Mouse (Mus musculus): ENCODE measurements around the gene Ascc1. TPM values are rescaled to one million over a fixed set of nuclear protein-coding genes. Genes with fewer than 3 reads are reported as not detected.

Gene Ascc1
- polyA plus RNA-seq, 1 experiment from 2014 or later: 47.4 TPM

DNA sequence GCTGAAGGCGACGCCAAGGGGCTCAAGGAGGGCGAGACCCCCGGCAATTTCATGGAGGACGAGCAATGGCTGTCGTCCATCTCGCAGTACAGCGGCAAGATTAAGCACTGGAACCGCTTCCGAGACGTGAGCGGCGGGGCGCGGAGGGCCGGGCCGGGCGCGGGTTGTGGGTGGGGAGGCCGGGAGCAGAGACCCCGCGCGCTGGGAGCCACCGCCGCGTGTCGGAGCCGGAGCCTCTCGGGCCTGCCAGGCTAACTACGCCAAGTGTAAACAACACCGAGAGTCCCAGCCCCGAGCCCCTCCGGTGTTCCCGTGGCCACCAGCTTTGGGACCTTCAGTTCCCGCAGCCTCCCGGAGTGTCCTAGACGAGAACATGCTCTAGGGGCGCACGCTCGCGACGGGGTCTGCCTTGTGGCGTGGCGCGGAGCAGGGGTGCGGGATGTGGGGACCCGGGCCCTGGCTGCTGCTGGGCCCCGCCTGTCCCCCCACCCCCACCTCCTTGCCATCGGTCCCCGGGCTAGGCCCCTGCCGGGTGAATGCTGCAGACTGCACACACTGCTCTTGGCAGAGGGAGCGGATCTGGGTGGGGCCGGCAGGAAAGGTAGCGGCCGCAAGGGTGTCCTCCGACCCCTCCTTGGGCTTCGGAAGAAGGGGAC is 104.1 kb downstream of the Ascc1 start:
- 1% methylated on average over 46 of the region's 57 CpGs for WGBS
- H3K4me3 ChIP-seq (ENCODE audit: low read length): peak overlapping the region; percentile 69
- H3K4me2 ChIP-seq (replicated peaks; ENCODE audit: low read depth, low read length): peak overlapping the region; percentile 96
- H3K36me3 ChIP-seq (ENCODE audit: control insufficient read depth, insufficient read depth, low read length): no peaks in the 10 kb centered on the region
- peaks cover 21% of the 10 kb centered on the region for H3K27me3 ChIP-seq (ENCODE audit: control insufficient read depth, insufficient read depth, low read length)
- peak; percentile 54 for ATAC-seq (ENCODE audit: low FRiP score, low TSS enrichment)
- H3K4me1 ChIP-seq (ENCODE audit: control insufficient read depth, insufficient read depth, low read length): peaks cover 9% of the 10 kb centered on the region; the same call in 1 of the 2 replicates
- peak overlapping the region; percentile 77 for H3K9ac ChIP-seq (ENCODE audit: low read depth, low read length)
- no peaks in the 10 kb centered on the region for H3K9me3 ChIP-seq (ENCODE audit: control insufficient read depth, low read length)
- H3K27ac ChIP-seq (ENCODE audit: low read depth, low read length): peak overlapping the region; percentile 91

DNA sequence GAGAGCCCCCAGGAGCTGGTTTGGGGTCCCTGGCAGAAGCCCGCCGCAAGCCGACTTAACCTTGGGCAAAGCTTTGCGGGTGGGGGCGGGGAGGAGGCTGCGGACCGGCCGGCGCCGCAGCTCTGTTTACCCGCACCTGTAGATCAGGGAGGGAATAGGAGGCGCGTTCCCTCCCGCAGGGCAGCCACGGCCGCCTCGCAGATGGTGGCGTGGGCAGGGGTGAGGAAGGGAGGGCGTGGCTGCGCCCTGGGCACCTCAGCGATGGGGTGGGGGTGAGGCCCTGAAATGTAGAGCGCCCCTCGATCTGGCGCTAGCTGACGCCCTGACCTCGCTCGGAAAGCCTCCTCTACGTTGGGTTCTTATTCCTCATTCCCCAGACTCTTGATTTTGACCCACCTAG is 104.8 kb downstream of the Ascc1 start:
- no peaks in the 10 kb centered on the region for H3K9me3 ChIP-seq (ENCODE audit: control insufficient read depth, low read length)
- H3K4me2 ChIP-seq (replicated peaks; ENCODE audit: low read depth, low read length): peak overlapping the region; percentile 96
- peak overlapping the region; percentile 69 for H3K4me3 ChIP-seq (ENCODE audit: low read length)
- peaks cover 21% of the 10 kb centered on the region for H3K27me3 ChIP-seq (ENCODE audit: control insufficient read depth, insufficient read depth, low read length)
- H3K4me1 ChIP-seq (ENCODE audit: control insufficient read depth, insufficient read depth, low read length): peaks cover 9% of the 10 kb centered on the region; the same call in 1 of the 2 replicates
- H3K9ac ChIP-seq (ENCODE audit: low read depth, low read length): peak overlapping the region; percentile 77
- peak overlapping the region; percentile 91; the same call in 1 of the 2 replicates for H3K27ac ChIP-seq (ENCODE audit: low read depth, low read length)
- WGBS: under 1% methylated on average over 28 of the region's 28 CpGs
- ATAC-seq (ENCODE audit: low FRiP score, low TSS enrichment): no peak
- H3K36me3 ChIP-seq (ENCODE audit: control insufficient read depth, insufficient read depth, low read length): no peaks in the 10 kb centered on the region

DNA sequence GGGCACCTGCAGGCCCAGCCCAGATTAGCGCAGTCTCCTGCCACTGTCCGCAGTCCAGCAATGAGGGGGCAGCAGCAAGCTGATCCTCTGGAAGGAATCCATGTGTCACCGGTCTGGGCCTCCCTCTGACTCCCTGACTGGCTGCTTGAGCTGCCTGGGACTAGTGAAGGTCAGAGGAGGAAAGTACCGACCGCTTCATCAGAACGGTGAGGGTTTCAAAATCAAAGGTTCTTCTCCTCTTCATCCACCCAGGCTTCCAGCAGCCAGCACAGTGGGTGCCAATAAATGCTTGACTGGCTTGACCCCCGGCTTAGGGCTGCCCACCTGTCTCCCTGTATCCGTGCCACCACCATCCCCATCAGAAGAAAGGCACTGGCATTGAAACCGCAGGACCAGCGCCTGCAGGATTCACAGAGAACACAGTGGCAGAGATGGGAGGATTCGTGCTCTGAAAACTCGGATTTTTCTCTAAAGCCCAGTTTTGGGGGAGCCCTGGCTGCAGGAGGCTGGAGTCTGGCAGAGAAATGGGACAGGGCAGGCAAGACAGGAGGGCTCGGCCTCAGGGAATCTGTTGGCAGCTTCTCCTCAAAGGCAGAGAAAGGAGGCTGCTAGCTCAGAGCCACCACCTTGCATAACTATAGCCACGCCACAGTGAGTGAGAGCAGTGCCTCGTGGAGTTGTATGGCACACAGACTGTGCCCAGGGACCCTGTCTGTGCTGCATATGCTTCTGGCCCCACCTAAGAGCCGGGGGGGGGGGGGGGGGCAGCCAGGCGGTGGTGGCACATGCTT is 105.9 kb downstream of the Ascc1 start:
- H3K36me3 ChIP-seq (ENCODE audit: control insufficient read depth, insufficient read depth, low read length): no peaks in the 10 kb centered on the region
- H3K9me3 ChIP-seq (ENCODE audit: control insufficient read depth, low read length): no peaks in the 10 kb centered on the region
- H3K4me2 ChIP-seq (replicated peaks; ENCODE audit: low read depth, low read length): peak overlapping the region; percentile 96
- H3K27ac ChIP-seq (ENCODE audit: low read depth, low read length): no peak overlapping the region
- peaks cover 21% of the 10 kb centered on the region for H3K27me3 ChIP-seq (ENCODE audit: control insufficient read depth, insufficient read depth, low read length)
- peak overlapping the region; percentile 77; the same call in 1 of the 2 replicates for H3K9ac ChIP-seq (ENCODE audit: low read depth, low read length)
- WGBS: 48% methylated on average over 16 of the region's 17 CpGs
- H3K4me1 ChIP-seq (ENCODE audit: control insufficient read depth, insufficient read depth, low read length): peaks cover 9% of the 10 kb centered on the region; the same call in 1 of the 2 replicates
- H3K4me3 ChIP-seq (ENCODE audit: low read length): peak overlapping the region; percentile 69
- no peak for ATAC-seq (ENCODE audit: low FRiP score, low TSS enrichment)

DNA sequence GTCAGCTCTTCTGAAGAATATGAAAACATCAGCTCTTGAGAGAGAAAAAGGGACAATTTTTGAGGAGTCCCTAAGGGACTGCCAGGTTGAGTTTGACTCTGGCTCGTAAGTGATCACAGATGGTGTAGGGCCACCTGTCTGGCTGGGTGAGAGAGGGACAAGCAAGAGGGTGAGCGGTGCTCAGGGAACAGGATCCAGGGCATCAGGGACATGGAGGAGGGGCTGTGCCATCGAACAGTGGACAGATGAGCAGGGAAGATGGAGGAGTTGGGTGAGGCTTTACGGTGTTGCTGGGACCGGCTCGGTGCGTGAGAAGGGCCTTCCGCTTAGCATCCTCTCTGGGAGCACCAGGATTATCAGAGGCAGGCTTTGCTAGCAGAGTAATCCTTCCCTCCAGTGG is 106.7 kb downstream of the Ascc1 start:
- 66% methylated on average over 8 of the region's 8 CpGs for WGBS

DNA sequence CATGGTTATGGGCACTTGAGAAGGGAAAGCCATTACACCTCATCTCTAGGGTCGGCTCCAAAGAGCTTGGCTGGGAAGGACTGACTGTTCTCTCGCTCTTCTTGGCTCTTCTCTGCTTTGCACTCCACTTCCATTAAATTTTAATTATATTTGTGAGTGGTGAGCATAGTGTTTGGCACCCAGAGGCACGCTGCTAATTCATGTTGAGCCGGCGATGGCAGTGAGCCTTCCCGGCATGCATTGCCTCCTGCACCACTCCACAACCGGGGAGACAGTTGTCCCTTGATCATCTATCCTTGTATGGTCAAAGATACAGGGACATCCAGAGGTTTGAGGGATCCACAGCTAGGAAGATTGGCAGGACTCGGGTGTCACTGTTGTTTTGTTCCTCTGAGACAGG is 107.4 kb downstream of the Ascc1 start:
- WGBS: 78% methylated on average over 8 of the region's 8 CpGs

More for the DNA sequence above, 106.7 kb downstream of the Ascc1 start:
- peak overlapping the region; percentile 17; the same call in 1 of the 2 replicates for H3K4me2 ChIP-seq (replicated peaks; ENCODE audit: low read depth, low read length)
- ATAC-seq (ENCODE audit: low FRiP score, low TSS enrichment): no peak
- peaks cover 21% of the 10 kb centered on the region for H3K27me3 ChIP-seq (ENCODE audit: control insufficient read depth, insufficient read depth, low read length)
- H3K9ac ChIP-seq (ENCODE audit: low read depth, low read length): no peak overlapping the region
- H3K9me3 ChIP-seq (ENCODE audit: control insufficient read depth, low read length): no peaks in the 10 kb centered on the region
- no peak overlapping the region for H3K27ac ChIP-seq (ENCODE audit: low read depth, low read length)
- H3K4me3 ChIP-seq (ENCODE audit: low read length): no peak overlapping the region
- H3K4me1 ChIP-seq (ENCODE audit: control insufficient read depth, insufficient read depth, low read length): peaks cover 9% of the 10 kb centered on the region; the same call in 1 of the 2 replicates
- no peaks in the 10 kb centered on the region for H3K36me3 ChIP-seq (ENCODE audit: control insufficient read depth, insufficient read depth, low read length)

DNA sequence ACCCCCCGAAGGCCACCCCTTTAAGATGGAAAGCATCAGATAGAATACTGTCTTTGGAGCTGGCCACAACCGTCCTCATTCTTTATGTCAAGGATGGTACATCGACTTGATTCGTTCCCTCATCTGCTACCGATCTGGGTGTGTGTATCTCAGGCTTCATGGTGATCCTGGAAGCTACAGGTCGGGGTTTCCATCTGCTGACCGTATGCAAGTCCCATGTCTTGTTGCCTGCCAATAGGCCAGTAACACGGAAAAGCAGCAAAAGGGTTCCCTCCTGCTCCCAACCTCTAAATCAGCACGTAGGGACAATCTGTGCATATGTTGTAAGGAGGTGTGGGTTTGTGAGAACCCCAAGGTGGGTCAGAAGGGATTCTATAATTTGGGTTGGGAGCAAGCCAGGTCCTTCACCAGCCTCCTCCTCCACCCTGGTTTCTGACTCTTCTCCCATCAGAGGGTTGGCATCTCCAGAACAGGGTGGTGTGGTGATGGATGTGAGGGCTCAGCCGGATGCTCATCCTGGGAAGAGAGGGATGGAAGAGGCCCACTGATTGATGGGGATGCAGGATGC is 108.4 kb downstream of the Ascc1 start:
- 88% methylated on average over 10 of the region's 10 CpGs for WGBS

More for the DNA sequence above, 107.4 kb downstream of the Ascc1 start:
- ATAC-seq (ENCODE audit: low FRiP score, low TSS enrichment): no peak
- Histone ChIP-seq H3K4me3 (ENCODE audit: low read length) (no peak overlapping the region), H3K9me3 (ENCODE audit: control insufficient read depth, low read length) (no peaks in the 10 kb centered on the region), H3K36me3 (ENCODE audit: control insufficient read depth, insufficient read depth, low read length) (no peaks in the 10 kb centered on the region), H3K27me3 (ENCODE audit: control insufficient read depth, insufficient read depth, low read length) (peaks cover 21% of the 10 kb centered on the region), H3K27ac (ENCODE audit: low read depth, low read length) (no peak overlapping the region), H3K4me2 (replicated peaks; ENCODE audit: low read depth, low read length) (no peak overlapping the region), H3K9ac (ENCODE audit: low read depth, low read length) (no peak overlapping the region), H3K4me1 (ENCODE audit: control insufficient read depth, insufficient read depth, low read length) (peaks cover 9% of the 10 kb centered on the region; the same call in 1 of the 2 replicates)

DNA sequence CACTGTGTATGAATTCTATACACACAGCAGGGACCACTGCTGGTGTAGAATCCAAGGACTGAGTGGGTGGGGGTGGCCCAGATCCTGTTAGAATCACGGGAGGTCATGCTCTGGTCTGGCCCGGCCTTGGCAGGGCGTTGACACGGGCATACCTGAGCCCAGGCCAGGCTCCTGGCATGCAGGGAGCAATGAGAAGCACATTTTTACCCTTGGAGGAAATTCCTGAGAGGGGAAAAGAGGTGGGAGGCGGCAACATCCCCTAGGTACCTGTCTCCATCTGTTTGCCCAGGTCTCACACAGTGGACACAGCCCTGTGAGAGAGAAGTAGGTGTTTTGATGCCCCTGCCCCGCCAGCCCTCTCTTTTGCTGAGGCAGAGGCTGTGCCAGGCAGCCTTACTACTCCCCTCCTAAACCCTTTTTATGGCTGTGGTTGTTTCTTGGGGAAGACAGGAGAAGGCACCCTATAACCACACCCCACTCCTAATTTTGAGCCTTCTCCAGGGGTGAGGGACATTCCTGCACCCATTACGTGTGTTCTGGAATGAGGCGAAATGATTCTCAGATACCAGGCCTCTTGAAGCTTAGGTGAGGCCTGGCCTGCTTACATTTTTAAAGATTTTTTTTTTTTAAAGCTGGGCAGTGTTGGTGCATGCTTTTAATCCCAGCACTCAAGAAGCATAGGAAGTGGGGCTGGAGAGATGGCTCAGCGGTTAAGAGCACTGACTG is 111.5 kb downstream of the Ascc1 start:
- Histone ChIP-seq H3K4me1 (ENCODE audit: control insufficient read depth, insufficient read depth, low read length) (peaks cover 16% of the 10 kb centered on the region), H3K9me3 (ENCODE audit: control insufficient read depth, low read length) (no peaks in the 10 kb centered on the region), H3K36me3 (ENCODE audit: control insufficient read depth, insufficient read depth, low read length) (no peaks in the 10 kb centered on the region), H3K9ac (ENCODE audit: low read depth, low read length) (no peak overlapping the region), H3K4me3 (ENCODE audit: low read length) (no peak overlapping the region), H3K27ac (ENCODE audit: low read depth, low read length) (no peak overlapping the region), H3K27me3 (ENCODE audit: control insufficient read depth, insufficient read depth, low read length) (no peaks in the 10 kb centered on the region; the same call in 1 of the 2 replicates), H3K4me2 (replicated peaks; ENCODE audit: low read depth, low read length) (no peak overlapping the region)
- no peak for ATAC-seq (ENCODE audit: low FRiP score, low TSS enrichment)
- 92% methylated on average over 9 of the region's 9 CpGs for WGBS

More for the DNA sequence above, 108.4 kb downstream of the Ascc1 start:
- H3K4me2 ChIP-seq (replicated peaks; ENCODE audit: low read depth, low read length): no peak overlapping the region
- peaks cover 21% of the 10 kb centered on the region for H3K27me3 ChIP-seq (ENCODE audit: control insufficient read depth, insufficient read depth, low read length)
- no peaks in the 10 kb centered on the region for H3K36me3 ChIP-seq (ENCODE audit: control insufficient read depth, insufficient read depth, low read length)
- no peak overlapping the region for H3K27ac ChIP-seq (ENCODE audit: low read depth, low read length)
- H3K4me3 ChIP-seq (ENCODE audit: low read length): no peak overlapping the region
- no peak for ATAC-seq (ENCODE audit: low FRiP score, low TSS enrichment)
- no peaks in the 10 kb centered on the region for H3K9me3 ChIP-seq (ENCODE audit: control insufficient read depth, low read length)
- no peak overlapping the region for H3K9ac ChIP-seq (ENCODE audit: low read depth, low read length)
- H3K4me1 ChIP-seq (ENCODE audit: control insufficient read depth, insufficient read depth, low read length): peaks cover 19% of the 10 kb centered on the region

DNA sequence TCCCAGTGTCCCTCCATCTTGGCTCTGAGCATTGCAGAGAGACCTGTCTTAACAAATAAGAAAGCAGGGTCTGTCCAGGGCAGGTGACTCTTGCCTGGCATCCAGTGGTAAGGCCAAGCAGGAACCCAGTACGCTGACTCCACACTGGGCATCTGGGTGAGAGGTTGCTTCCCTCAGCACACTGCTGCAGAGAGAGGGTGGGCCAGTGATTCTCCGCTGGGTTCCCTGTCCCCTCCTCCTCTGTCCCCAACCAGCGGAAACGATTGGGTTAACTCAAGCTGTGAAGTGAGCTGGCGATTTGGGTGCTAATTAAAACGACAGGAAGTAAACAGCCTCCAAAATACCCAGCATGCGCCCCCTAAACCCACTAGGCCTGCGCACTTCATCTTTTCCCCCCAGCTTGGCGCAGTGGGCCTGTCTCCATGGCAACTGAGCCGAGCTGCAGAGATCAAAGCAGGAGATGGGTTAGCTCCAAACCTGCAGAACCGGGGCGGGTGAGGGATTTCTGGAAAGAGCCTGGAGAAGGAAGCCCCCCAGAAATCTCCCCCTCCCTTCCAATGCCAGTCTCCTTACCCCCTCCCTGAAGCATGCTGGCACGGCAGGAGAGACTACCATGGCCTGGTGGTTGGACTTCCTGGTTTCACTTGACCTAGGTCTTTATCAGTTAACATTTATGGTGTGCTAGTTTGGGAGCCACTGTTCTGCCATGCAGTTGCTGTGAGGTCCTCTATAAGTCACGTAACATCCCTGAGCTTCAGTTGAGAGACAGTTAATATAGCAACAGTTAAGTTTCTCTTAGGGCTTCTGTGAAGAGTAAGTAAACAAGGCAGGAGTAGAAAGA is 113.0 kb downstream of the Ascc1 start:
- Histone ChIP-seq H3K27me3 (ENCODE audit: control insufficient read depth, insufficient read depth, low read length) (no peaks in the 10 kb centered on the region), H3K27ac (ENCODE audit: low read depth, low read length) (0 out of 2 replicates have a peak overlapping the region, but pooled peaks have one; percentile 26), H3K9ac (ENCODE audit: low read depth, low read length) (no peak overlapping the region), H3K9me3 (ENCODE audit: control insufficient read depth, low read length) (no peaks in the 10 kb centered on the region), H3K36me3 (ENCODE audit: control insufficient read depth, insufficient read depth, low read length) (no peaks in the 10 kb centered on the region), H3K4me2 (replicated peaks; ENCODE audit: low read depth, low read length) (0 out of 2 replicates have a peak overlapping the region, but pooled peaks have one; percentile 17), H3K4me1 (ENCODE audit: control insufficient read depth, insufficient read depth, low read length) (peaks cover 16% of the 10 kb centered on the region), H3K4me3 (ENCODE audit: low read length) (no peak overlapping the region)
- WGBS: 10% methylated on average over 14 of the region's 14 CpGs
- no peak for ATAC-seq (ENCODE audit: low FRiP score, low TSS enrichment)

All from kidney, embryonic 14.5 days (tissue).